Mouse (Mus musculus): ENCODE results near the gene 1600002K03Rik. TPM values are rescaled to one million over a fixed set of nuclear protein-coding genes. Genes with fewer than 3 reads are reported as not detected.

The 1600002K03Rik gene
- total RNA-seq (2021): 1 to 10 TPM; 3.9 to 5.5 TPM
- long read RNA-seq, experiment 1, partial matches to known transcripts: 0 of 2 reads
- long read RNA-seq, experiment 1, other reads (novel, unspliced or antisense): 0 of 2 reads
- long read RNA-seq, experiment 2, partial matches to known transcripts: 0 of 3 reads
- long read RNA-seq, experiment 2, other reads (novel, unspliced or antisense): 0 of 3 reads

GRCm38 (mm10) chr10:80172527-80173292, at the start of gene 1600002K03Rik:
TSS of gene 1600002K03Rik (plus strand) at chr10:80172944.
- DNase-seq: peak; percentile 82

DNA sequence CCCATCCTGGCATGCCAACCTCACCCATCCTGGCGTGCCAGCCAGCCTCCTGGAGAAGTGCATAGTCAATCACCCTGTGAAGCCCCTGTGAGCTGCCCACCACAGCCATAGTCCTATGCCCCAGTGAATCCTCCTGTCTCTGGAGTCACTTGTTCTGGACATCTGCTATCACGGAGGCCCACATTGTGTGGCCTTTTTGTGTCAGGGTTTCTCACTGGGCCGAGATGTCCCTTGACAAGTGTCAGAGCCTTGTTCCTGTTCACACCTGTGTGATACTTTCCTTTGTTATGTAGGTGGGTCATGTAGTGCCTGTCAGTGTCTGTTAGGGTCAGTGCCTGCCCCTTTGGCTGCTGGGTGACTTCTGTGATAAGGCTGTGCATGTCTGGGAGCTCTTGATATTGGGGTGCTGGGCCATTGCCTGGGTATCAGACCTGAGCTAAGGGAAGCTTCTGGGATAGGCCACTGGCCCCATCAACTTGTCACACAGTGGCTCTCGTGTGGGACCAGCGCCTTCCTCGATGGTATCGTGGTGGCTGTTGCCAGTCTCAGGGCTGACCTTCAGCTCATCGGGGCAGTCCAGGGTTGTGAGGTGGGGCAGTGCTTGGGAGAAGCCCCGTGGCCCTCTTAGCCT, 48.7 kb upstream of the 1600002K03Rik start:
- DNase-seq: no peak

GRCm38 (mm10) chr10:80127920-80128319, 44.8 kb upstream of the 1600002K03Rik start:
- no peak for DNase-seq

DNA sequence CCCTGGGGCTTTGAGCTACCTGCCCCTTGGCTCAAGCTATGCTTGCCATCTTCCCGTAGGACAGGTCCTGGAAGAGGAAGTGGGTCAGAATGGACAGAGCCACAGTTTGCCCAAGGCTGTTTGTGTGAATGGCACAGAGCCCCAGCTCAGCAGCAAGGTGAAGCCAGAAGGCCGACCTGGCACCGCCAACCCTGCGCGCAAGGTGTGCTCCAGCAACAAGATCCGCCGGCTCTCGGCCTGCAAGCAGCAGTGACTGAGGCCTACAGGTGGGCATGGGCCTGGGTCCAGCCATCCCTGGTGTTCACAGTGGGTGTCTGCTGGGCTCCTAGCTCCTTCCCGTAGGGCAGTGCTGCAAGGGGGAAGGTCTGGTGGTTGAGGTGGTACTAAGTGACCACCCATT, 42.9 kb upstream of the 1600002K03Rik start:
- peak; percentile 11 for DNase-seq

DNA sequence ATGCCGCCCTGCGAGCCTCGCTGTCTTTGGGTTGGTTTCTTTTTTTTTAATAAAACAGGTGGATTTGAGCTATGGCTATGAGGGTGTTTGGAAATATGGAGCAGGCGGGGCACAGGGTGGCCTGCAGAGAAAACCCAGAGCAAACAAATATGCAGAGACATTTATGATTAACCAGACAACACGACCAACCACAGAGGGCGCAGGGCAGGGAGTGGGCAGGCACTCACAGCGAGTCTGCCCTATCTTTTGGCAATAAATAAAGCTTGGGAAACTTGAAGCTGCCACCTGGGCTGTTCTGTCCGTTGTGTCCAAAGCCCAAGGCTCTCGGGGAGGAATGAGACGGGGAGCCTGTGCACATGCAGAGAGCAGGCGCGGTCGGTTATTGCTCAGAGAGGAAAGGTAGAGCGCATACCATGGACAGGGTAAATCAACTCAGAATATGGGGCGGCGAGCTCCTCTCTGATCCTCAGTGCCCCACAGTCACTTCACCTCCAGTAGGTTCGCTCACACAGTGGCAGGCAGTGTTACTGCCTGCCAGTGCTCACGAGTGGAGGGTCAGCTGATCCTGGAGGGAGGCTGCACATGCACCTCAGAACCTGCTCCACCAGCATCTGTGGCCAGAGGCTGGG, 42.2 kb upstream of the 1600002K03Rik start:
- no peak for DNase-seq

DNA sequence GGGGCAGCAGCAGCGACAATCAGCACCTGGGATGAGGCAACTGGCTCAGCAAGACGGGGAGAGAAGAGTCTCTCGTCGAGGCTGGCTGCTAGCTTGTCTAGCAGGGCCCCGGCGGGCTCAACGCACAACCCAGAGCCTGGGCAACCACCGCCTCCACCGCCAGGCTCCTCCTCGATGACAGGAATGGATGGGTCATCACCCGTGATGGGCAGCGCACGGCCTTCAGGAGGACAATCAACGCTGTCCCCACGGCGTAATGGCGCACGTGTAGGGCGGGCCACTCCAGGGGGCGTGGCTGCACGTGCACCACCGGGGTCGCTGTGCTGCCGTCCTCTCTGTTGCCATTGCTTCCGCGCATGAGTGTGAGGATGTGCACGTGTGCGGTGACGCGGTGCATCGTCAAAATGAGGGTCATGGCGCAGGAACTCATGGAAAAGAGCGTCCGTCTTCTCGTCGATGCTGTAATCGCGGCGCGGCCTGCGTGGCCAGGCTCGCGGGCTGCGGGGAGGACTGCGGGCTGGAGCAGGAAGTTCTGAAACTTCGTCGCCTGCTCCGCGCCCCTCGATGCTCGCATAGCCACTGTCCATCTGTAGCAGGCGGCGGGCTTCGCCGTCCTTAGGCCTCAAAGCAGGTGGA, 41.3 kb upstream of the 1600002K03Rik start:
- DNase-seq: no peak

GRCm38 (mm10) chr10:80131952-80132350, 40.8 kb upstream of the 1600002K03Rik start:
- no peak for DNase-seq

- DNase-seq: peak; percentile 55
Observed at GRCm38 (mm10) chr10:80133226-80133849, 39.4 kb upstream of the 1600002K03Rik start.

GRCm38 (mm10) chr10:80134421-80134820, 38.3 kb upstream of the 1600002K03Rik start:
- peak; percentile 15 for DNase-seq

DNA sequence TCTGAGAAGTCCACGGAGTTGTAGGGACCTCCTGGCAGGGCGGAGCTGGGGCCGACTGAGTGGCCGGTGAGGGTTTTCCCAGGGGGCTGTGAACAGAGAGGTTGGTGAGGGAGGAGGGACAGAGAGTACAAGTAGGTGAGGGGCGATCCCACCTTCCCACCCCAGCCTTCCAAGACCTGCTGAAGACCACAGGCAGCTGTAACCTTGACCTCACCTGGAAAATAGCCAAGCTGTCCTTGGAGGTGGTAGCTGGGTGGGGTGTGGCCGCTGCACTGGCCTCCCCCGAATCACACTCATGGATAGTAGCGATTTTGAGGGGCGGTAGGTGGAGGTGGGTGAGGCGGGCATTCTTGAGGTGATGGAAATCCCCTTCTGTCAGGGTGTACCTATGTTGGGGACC, 37.6 kb upstream of the 1600002K03Rik start:
- no peak for DNase-seq

DNA sequence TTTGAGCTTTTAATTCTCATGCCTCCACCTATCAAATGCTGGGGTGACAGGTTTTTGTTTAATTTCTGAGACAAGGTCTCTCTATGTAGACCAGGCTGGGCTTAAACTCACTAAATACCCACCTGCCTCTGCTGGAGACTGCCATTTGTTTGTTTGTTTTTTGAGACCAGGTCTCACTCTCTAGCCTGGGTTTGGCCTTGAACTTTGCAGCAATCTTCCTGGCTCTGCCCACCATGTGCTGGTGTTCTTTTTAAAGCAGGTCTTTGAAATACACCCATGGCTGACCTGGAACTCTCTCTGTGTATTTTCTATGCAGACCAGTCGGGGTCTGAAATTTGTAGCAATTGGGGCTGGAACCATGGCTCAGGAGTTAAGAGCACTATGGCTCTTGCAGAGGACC, 37.1 kb upstream of the 1600002K03Rik start:
- DNase-seq: no peak

- peak; percentile 13 for DNase-seq
Observed at GRCm38 (mm10) chr10:80136179-80136951, 36.4 kb upstream of the 1600002K03Rik start.

DNA sequence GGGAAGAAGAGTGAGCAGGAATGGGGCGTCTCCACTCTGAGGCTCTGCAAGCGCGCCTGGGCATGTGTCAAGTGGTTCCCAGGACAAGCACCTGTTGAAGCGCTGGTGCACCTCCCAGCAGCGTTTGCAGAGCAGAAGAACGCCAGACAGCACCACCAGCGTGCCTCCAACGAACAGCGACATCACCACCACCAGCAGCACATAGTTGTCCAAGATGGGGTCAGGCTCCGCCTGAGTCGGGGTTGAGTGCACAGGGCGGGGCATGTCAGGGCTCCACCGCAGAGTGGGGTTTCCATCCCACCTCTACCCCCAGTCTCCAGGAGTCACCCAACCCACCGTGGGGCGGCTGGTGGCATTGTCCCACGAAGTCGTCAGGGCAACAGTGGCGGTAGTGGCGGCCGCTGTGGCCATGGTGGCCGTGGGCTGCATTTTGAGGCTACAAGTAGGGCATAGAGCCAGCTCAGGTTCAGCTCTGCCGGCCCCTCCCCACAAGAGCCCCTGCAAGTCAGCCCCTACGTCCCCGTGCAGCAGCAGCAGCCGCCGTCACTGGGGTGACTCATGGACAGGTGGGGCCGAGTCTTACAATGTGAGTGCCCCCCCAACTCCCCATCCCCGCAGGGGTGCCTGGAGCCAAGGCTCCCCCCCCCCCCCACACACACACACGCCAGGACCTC, 35.7 kb upstream of the 1600002K03Rik start:
- DNase-seq: peak; percentile 16

DNA sequence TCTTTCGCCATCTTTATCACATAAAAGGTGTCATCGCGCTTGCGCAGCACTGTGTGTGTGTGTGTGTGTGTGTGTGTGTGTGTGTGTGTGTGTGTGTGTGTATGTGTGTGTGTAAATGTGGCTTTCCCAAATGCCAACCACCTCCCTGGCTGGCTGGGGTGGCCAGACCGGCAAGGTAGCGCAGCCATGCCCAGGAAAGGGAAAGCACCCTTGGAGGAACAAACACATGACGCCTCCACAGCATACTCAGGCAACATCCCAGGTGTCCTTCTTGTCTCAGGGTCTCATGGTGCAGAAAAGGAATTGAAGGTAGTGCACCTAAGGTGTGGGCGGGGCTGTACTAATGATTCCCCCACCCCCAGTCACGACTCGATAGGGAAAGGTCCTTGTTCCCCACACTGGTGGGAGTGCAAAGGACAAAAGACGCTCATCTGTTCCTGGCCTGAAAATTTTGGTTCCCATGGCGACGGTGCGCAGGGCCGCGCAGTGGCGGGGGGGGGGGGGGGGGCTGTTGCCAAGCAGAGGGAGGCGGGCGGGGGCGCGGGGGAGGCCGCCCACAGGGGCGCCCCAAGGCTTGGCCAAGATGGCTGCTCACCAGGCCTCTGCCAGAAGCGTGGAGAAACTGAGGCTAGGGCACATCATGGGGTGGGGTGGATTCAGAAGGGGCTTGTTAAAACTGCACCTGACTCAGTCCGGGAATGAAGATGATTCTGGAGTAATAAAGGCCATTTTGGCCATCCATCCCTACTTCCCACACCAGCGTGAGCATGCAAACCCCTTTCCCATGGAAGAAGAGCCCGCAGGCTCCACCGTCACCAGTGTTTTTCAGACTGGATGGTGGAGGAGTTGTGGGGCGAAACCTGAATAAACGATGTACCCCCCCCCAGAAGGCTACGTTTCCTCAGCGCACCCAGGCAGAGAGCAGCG, 34.9 kb upstream of the 1600002K03Rik start:
- DNase-seq: peak; percentile 7

- peak; percentile 8 for DNase-seq
Observed at GRCm38 (mm10) chr10:80138553-80139438, 33.9 kb upstream of the 1600002K03Rik start, which contains the start of gene Atp5d. TSS of gene Atp5d (plus strand) at chr10:80138632.

DNA sequence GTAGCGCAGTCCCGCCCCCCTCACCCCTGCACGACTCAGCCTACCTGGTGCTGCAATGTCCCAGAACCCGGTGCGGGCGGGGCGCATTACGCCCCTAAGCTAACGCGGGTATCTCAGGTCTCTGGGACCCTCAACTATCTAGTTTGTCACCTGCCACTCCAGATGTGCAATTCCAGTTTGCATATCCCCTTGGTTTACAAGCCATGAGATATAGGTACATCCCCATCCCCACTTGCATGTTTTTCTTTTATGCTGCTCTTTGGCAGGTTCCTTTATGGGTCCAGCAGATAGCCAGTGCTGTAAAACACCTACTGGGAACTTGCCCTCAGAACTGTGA, 33.3 kb upstream of the 1600002K03Rik start:
- no peak for DNase-seq

GRCm38 (mm10) chr10:80139975-80140665, 32.6 kb upstream of the 1600002K03Rik start:
- no peak for DNase-seq

- DNase-seq: no peak
Observed at GRCm38 (mm10) chr10:80140666-80141035, 32.1 kb upstream of the 1600002K03Rik start, which contains the start of gene Cbarp. TSS of gene Cbarp (minus strand) at chr10:80140835.
